Mouse (Mus musculus) spleen, adult 2 months (tissue): ENCODE results near the gene Chrm3. TPM values are rescaled to one million over a fixed set of nuclear protein-coding genes. Genes with fewer than 3 reads are reported as not detected.

ENCODE experiments used
- DNase-seq, 2 experiments: peaks; one replicate each; pipeline versions ENCODE4 v3.0.0 to v3.0.0-alpha.2; 2012 to 2021; ENCODE audit warnings: low spot score in 2 of 2, low read depth in 1 of 2
- H3K27ac ChIP-seq: fragments of 200-500 bp; 2 replicates; pipeline ENCODE4 v1.5.1; 2012; ENCODE audit warnings: low read length, inconsistent platforms; ENCODE audit not compliant: insufficient read depth
- H3K27me3 ChIP-seq: fragments of 200-500 bp; 2 replicates; pipeline ENCODE4 v1.6.1; 2012; ENCODE audit warnings: mild to moderate bottlenecking, moderate library complexity, low read length, inconsistent platforms; ENCODE audit not compliant: control insufficient read depth, insufficient read depth
- H3K36me3 ChIP-seq: fragments of 200-500 bp; 2 replicates; pipeline ENCODE4 v1.6.1; 2012; ENCODE audit warnings: mild to moderate bottlenecking, low read length, inconsistent platforms; ENCODE audit not compliant: control insufficient read depth, insufficient read depth
- H3K4me1 ChIP-seq: fragments of 200-500 bp; 2 replicates; pipeline ENCODE4 v1.6.1; 2011; ENCODE audit warnings: inconsistent platforms; ENCODE audit not compliant: control insufficient read depth, insufficient read depth, insufficient read length
- H3K4me3 ChIP-seq: fragments of 200-500 bp; 2 replicates; pipeline ENCODE4 v1.5.1; 2011; ENCODE audit warnings: mild to moderate bottlenecking, inconsistent platforms; ENCODE audit not compliant: insufficient read depth, insufficient read length; ENCODE audit errors: extremely low read depth
- CTCF ChIP-seq: fragments of 200-500 bp; IDR thresholded peaks from 2 replicates; pipeline ENCODE4 v1.5.1; 2011; ENCODE audit warnings: mild to moderate bottlenecking, inconsistent platforms; ENCODE audit not compliant: insufficient read depth, insufficient read length, insufficient replicate concordance; ENCODE audit errors: extremely low read depth
- POLR2A ChIP-seq: fragments of 200-500 bp; IDR thresholded peaks from 2 replicates; pipeline ENCODE4 v1.6.1; 2011; ENCODE audit warnings: low read depth, low read length, inconsistent platforms
- WGBS: fragments of 180-500 bp; shearing (Covaris S2); methylation state at CpG from one replicate; pipeline ENCODE4 v1.1.7; 2018; 5-methylcytosine and 5-hydroxymethylcytosine counted together
- polyA plus RNA-seq: library from polyadenylated mRNA; depleted of rRNA; stranded (reverse); fragments of >200 nt; gene quantifications from 2 replicates; pipeline ENCODE4 v1.2.3, GENCODE M21; 2012

Gene Chrm3
- polyA plus RNA-seq, 1 experiment = 0.58 TPM

DNA sequence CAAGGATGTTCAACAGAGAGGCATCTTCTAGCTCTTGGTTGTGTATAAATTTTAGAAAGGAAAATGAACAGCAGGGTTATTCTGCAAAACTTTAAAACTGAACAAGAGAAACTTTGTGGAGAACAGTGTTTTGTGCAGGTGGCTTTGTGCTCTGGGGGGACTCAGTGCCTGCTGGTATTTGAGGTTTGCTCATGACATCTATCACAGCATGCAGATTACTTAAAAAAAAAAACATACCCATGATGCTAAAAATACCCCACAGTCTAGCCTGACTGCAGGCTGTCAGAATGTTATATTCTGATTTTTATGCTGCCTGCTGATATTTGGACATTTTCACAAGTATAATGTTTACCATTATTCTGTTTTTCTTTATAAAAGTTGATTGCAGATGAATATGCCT lies 456.2 kb downstream of the Chrm3 start:
- no peak for DNase-seq
- no peaks in the 10 kb centered on the region for H3K27me3 ChIP-seq
- no peak for TF ChIP-seq CTCF
- TF ChIP-seq POLR2A = no peak
- no peaks in the 10 kb centered on the region for H3K4me1 ChIP-seq
- no peaks in the 10 kb centered on the region for H3K36me3 ChIP-seq
- no peak overlapping the region for H3K4me3 ChIP-seq
- no peak overlapping the region for H3K27ac ChIP-seq

GRCm38 (mm10) chr13:9900653-9901385 lies 459.8 kb downstream of the Chrm3 start:
- no peak overlapping the region for H3K27ac ChIP-seq
- TF ChIP-seq POLR2A = no peak
- no peak for TF ChIP-seq CTCF
- H3K4me1 ChIP-seq = no peaks in the 10 kb centered on the region
- 78% methylated on average over 5 of the region's 5 CpGs for WGBS
- H3K4me3 ChIP-seq = no peak overlapping the region
- H3K36me3 ChIP-seq = no peaks in the 10 kb centered on the region
- no peak for DNase-seq
- H3K27me3 ChIP-seq = no peaks in the 10 kb centered on the region

DNA sequence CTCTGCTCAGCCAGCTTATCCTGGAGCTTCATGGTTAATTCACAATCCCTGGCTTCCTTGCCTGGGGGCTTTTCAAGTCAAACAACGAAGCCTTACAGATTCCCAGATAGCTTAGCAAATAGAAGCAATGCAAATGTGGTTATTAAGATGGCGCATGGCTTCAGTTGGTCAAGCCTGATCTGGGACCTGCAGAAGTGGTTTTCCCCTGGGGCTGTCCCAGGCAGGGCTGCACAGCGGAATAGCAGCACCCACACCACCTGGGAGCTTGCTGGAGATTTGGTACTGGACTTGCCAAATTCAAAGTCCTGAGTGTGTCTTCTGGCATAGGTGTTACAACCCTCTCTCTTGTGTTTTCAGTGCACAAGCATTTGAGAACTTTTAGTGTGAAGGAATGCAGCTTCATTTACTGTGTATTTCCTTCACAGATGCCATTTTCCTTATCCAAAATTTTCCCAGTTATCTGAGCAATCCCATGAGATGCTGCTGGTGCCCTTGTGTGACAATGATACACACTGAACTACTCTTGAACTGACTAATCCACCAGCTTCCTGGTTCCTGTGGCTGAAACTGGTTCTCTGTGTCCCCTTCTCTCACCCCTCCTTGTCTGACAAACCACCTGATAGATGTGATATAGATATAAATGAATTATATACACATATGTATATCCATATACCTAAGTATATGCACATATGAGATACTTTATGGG lies 461.8 kb downstream of the Chrm3 start:
- no peaks in the 10 kb centered on the region for H3K27me3 ChIP-seq
- H3K36me3 ChIP-seq = no peaks in the 10 kb centered on the region
- H3K4me1 ChIP-seq = no peaks in the 10 kb centered on the region
- 74% methylated on average over 3 of the region's 3 CpGs for WGBS
- DNase-seq = no peak
- H3K27ac ChIP-seq = no peak overlapping the region
- no peak for TF ChIP-seq POLR2A
- no peak for TF ChIP-seq CTCF
- H3K4me3 ChIP-seq = no peak overlapping the region

DNA sequence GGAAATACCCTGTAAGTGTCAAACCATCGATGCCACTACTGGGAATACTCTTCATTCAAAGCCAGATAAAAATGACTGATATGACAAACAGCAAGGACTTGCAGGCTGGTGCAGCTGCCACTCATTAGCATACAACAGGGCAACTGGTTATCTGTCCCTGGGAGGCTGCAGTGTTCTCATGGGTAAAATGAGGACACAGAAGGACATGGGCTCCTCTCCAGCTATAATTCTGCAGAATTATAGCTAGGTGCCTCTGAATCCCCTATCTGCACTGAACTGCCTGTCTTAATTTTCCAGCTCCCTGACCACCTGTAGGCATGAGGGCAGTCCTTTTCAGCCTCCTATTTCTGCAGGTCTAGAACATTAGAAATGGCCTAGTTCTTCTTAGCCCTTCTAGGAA lies 463.4 kb downstream of the Chrm3 start:
- Histone ChIP-seq H3K27me3 (no peaks in the 10 kb centered on the region), H3K4me1 (no peaks in the 10 kb centered on the region), H3K27ac (no peak overlapping the region), H3K4me3 (no peak overlapping the region), H3K36me3 (no peaks in the 10 kb centered on the region)
- 45% methylated on average over 1 of the region's 1 CpGs for WGBS
- no peak for DNase-seq
- TF ChIP-seq CTCF = no peak
- no peak for TF ChIP-seq POLR2A

DNA sequence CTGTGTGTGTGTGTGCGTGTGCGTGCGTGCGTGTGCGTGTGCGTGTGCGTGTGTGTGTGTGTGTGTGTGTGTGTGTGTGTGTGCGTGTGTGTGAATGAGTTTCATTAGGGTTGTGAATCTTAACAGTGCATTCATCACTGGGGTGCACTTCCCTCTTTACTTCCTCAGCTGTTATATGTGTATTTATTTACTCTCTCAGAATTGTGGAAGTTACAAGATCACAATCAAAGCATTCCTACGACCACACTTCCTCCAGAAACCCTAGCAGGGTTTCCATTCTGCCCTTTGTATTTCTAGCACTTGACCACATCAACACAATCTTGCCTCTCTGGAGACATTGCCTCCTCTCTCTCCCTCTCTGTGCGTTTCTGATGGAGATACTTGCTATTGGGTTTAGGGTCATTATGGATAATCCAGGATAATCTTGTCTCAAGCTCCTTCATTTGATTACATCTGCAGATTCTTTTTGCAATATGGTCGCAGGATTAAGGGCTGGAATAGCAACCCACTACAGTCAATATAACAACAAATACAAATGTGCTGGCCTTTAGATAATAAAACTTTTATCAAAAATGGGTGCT lies 465.5 kb downstream of the Chrm3 start:
- TF ChIP-seq POLR2A = no peak
- TF ChIP-seq CTCF = no peak
- no peak overlapping the region for H3K27ac ChIP-seq
- no peak overlapping the region for H3K4me3 ChIP-seq
- WGBS = 64% methylated on average over 11 of the region's 11 CpGs
- H3K27me3 ChIP-seq = no peaks in the 10 kb centered on the region
- H3K4me1 ChIP-seq = no peaks in the 10 kb centered on the region
- DNase-seq = no peak
- H3K36me3 ChIP-seq = no peaks in the 10 kb centered on the region

DNA sequence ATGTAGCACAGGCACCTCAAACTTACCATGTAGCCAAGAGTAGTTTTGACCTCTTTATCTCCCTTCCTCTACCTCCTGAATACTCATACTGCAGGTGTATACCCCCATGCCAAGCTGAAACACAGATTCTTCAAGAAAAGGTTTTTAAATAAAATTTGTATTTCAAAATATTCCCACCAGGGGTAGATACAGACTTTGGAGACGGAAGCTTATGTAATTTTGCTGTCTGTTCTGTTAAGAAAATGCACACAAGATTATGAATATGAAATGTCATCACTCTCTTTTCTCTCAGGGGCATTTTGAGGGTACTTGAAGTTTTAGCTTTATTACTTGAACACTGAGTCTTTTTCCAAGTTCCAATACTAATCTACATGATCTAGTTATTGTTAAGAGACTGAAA lies 469.6 kb downstream of the Chrm3 start:
- WGBS = 94% methylated on average over 1 of the region's 1 CpGs
- DNase-seq = no peak
- TF ChIP-seq POLR2A = no peak
- TF ChIP-seq CTCF = no peak

GRCm38 (mm10) chr13:9890460-9890859 lies 470.2 kb downstream of the Chrm3 start:
- H3K27me3 ChIP-seq = no peaks in the 10 kb centered on the region
- 75% methylated on average over 5 of the region's 5 CpGs for WGBS
- TF ChIP-seq CTCF (no peak), POLR2A (no peak)
- H3K4me3 ChIP-seq = no peak overlapping the region
- H3K4me1 ChIP-seq = no peaks in the 10 kb centered on the region
- no peak overlapping the region for H3K27ac ChIP-seq
- H3K36me3 ChIP-seq = no peaks in the 10 kb centered on the region
- no peak for DNase-seq

More for the DNA sequence above, 469.6 kb downstream of the Chrm3 start:
- Histone ChIP-seq H3K4me1 (no peaks in the 10 kb centered on the region), H3K27ac (no peak overlapping the region), H3K4me3 (no peak overlapping the region), H3K36me3 (no peaks in the 10 kb centered on the region), H3K27me3 (no peaks in the 10 kb centered on the region)
